Comparison of ENCODE assay signal across 31 mouse cellular contexts in the genomic region with DNA sequence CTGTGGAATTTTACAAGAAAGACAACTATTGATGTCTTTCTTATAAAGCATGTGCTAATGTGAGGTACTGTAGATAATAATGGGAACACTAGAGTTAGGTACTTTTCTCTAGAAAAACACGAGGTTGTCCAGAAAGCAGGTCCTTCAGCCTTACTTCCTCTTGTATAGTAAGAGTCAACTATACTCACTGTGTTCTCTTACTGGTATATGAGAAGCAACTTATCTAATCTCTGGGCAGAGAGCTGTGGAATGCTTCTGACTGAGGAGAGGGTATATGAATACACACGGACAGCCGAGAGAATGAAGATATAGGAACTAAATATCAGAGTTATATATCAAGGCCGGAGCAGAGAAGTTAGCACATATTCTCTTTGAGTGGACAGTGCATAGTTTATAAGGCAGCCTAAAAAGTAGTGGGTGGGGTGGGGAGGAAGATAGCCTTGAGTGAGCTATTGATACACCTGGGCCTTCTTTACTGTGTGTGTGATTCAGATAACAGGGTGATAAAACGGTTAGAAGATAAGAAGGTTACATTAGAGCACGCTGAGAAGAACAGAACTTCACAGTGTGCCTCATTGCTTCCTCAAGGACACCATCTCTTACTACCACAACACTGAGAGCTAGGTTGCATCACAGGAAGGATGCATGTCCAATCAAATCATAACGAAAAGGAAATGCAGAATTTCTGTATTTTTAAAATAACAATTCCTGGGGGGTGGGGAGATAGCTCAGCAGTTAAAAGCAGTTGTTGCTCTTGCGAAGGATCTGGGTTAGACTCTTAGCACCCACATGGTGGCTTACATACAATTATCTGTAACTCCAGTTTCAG. TPM values are rescaled to one million over a fixed set of nuclear protein-coding genes. Genes with fewer than 3 reads are reported as not detected.
"Had no signal": no experiment of that assay in that cellular context is flagged by ENCODE, and none has a peak within 500 bp of the region (broad histone marks: within the 10 kb centered on the region; RNA-seq: fewer than 3 reads in every experiment).

No protein-coding gene starts in this region.

- H3K27me3 ChIP-seq: limb, embryonic 12.5 days; limb, embryonic 15.5 days; megakaryocyte, embryonic 14.5 days; midbrain, embryonic 13.5 days; neural tube, embryonic 13.5 days had no signal

- H3K4me3 ChIP-seq: limb, embryonic 12.5 days; limb, embryonic 15.5 days; megakaryocyte, embryonic 14.5 days; midbrain, embryonic 10.5 days; midbrain, embryonic 13.5 days; myocyte; neural tube, embryonic 13.5 days had no signal

- H3K9me3 ChIP-seq: limb, embryonic 12.5 days; limb, embryonic 15.5 days; megakaryocyte, embryonic 14.5 days; midbrain, embryonic 10.5 days; midbrain, embryonic 13.5 days; neural tube, embryonic 13.5 days had no signal

- H3K9ac ChIP-seq: limb, embryonic 12.5 days; limb, embryonic 15.5 days; liver, embryonic 14.5 days; liver, postnatal 0 days; lung, embryonic 14.5 days; midbrain, embryonic 13.5 days; neural tube, embryonic 13.5 days had no signal

- H3K4me1 ChIP-seq: limb, embryonic 12.5 days; limb, embryonic 15.5 days; megakaryocyte, embryonic 14.5 days; midbrain, embryonic 10.5 days; neural tube, embryonic 13.5 days had no signal

- DNase-seq: kidney, adult 2 months; kidney, postnatal 4 days; left cerebral cortex, postnatal 4 days; liver, postnatal 0 days; lung, embryonic 14.5 days; lung, postnatal 10 days; lung, postnatal 4 days; retina, postnatal 1 day; thymus, adult 2 months; thymus, postnatal 14 days; thymus, postnatal 4 days had no signal

- H3K27ac ChIP-seq: kidney, postnatal 0 days; limb, embryonic 12.5 days; limb, embryonic 15.5 days; liver, embryonic 14.5 days; midbrain, embryonic 10.5 days; midbrain, embryonic 13.5 days; neural tube, embryonic 13.5 days; stomach, postnatal 0 days had no signal

- H3K36me3 ChIP-seq: limb, embryonic 12.5 days; limb, embryonic 15.5 days; midbrain, embryonic 10.5 days; midbrain, embryonic 13.5 days; neural tube, embryonic 13.5 days had no signal

- H3K4me2 ChIP-seq: limb, embryonic 12.5 days; limb, embryonic 15.5 days; liver, embryonic 11.5 days; lung, embryonic 14.5 days; midbrain, embryonic 13.5 days; neural tube, embryonic 13.5 days had no signal

- ATAC-seq: inflammation-experienced regulatory T-cells, adult 6 months; liver, postnatal 0 days; midbrain, embryonic 13.5 days; midbrain, embryonic 16.5 days had no signal

RNA-seq across cellular contexts. Expression of gene Mgam, which starts 12.3 kb away (rescaled TPM):
- total RNA-seq: layer of hippocampus, adult 18-20 months; monocyte, adult 5-6 weeks had no signal
- polyA plus RNA-seq: limb, embryonic 12.5 days; midbrain, embryonic 10.5 days; midbrain, embryonic 13.5 days; midbrain, embryonic 16.5 days had no signal

RNA-seq across cellular contexts. Expression of gene Tas2r138, which starts 27.8 kb away (rescaled TPM):
- total RNA-seq: layer of hippocampus, adult 18-20 months; layer of hippocampus, postnatal 14 days; left cerebral cortex, adult 8-10 months; left cerebral cortex, postnatal 4 days; monocyte, adult 5-6 weeks; neutrophil, adult 5-6 weeks had no signal
- polyA plus RNA-seq: inflammation-experienced regulatory T-cells, adult 6 months; kidney, embryonic 14.5 days; kidney, postnatal 0 days; limb, embryonic 12.5 days; limb, embryonic 15.5 days; liver, embryonic 11.5 days; liver, embryonic 14.5 days; liver, postnatal 0 days; lung, embryonic 14.5 days; midbrain, embryonic 10.5 days; midbrain, embryonic 13.5 days; midbrain, embryonic 16.5 days; myocyte; neural tube, embryonic 13.5 days; stomach, embryonic 14.5 days; stomach, postnatal 0 days had no signal

RNA-seq across cellular contexts. Expression of gene Clec5a, which starts 55.3 kb away (rescaled TPM):
- polyA plus RNA-seq: inflammation-experienced regulatory T-cells, adult 6 months had no signal
